Mouse (Mus musculus) liver, embryonic 12.5 days (tissue): ENCODE results near the gene Ebf4. TPM values are rescaled to one million over a fixed set of nuclear protein-coding genes. Genes with fewer than 3 reads are reported as not detected.
A peak's percentile ranks its signal among the peaks of the same experiment; 100 is the strongest.

ENCODE experiments used
- ATAC-seq: fragments of 200-750 bp; cut with Nextera tagmentation; 2 replicates; pipeline ENCODE4 v1.8.0; 2017; ENCODE audit warnings: moderate number of reproducible peaks, mild to moderate bottlenecking, moderate library complexity
- H3K27ac ChIP-seq: fragments of 300-500 bp; sonication (generic); 2 replicates; pipeline ENCODE4 v1.5.1; 2016; ENCODE audit warnings: mild to moderate bottlenecking
- H3K27me3 ChIP-seq: fragments of 300-500 bp; sonication (generic); replicated peaks from 2 replicates; pipeline ENCODE4 v1.6.1; 2016; ENCODE audit warnings: mild to moderate bottlenecking, moderate library complexity
- H3K36me3 ChIP-seq: fragments of 300-500 bp; sonication (generic); 2 replicates; pipeline ENCODE4 v1.6.1; 2016; ENCODE audit warnings: mild to moderate bottlenecking, moderate library complexity
- H3K4me1 ChIP-seq: fragments of 300-500 bp; sonication (generic); 2 replicates; pipeline ENCODE4 v1.6.1; 2016
- H3K4me2 ChIP-seq: fragments of 300-500 bp; sonication (generic); 2 replicates; pipeline ENCODE4 v1.6.1; 2016; ENCODE audit warnings: mild to moderate bottlenecking, moderate library complexity
- H3K4me3 ChIP-seq: fragments of 300-500 bp; sonication (generic); 2 replicates; pipeline ENCODE4 v1.5.1; 2016; ENCODE audit warnings: mild to moderate bottlenecking, moderate library complexity
- H3K9ac ChIP-seq: fragments of 300-500 bp; sonication (generic); 2 replicates; pipeline ENCODE4 v1.6.1; 2016; ENCODE audit warnings: mild to moderate bottlenecking, moderate library complexity
- H3K9me3 ChIP-seq: fragments of 300-500 bp; sonication (generic); replicated peaks from 2 replicates; pipeline ENCODE4 v1.6.1; 2016; ENCODE audit warnings: mild to moderate bottlenecking, moderate library complexity
- WGBS: fragments of 180-500 bp; shearing (Covaris S2); methylation state at CpG from one replicate; pipeline ENCODE4 v1.1.7; 2016; ENCODE audit not compliant: insufficient replicate concordance; 5-methylcytosine and 5-hydroxymethylcytosine counted together
- polyA plus RNA-seq: library from polyadenylated mRNA; unstranded; fragments of >200 nt; fragmentation: Nextera tagmentation; extraction: Ambion mirVana; gene quantifications from 2 replicates; pipeline ENCODE4 v1.2.1, GENCODE M21; 2016

The Ebf4 gene
- polyA plus RNA-seq, 1 experiment from 2014 or later: 0.41 TPM

- Histone ChIP-seq H3K4me3 (peak overlapping the region; percentile 97), H3K9ac (peak overlapping the region; percentile 96), H3K27ac (peak overlapping the region; percentile 91), H3K4me2 (peak overlapping the region; percentile 90), H3K9me3 (no peaks in the 10 kb centered on the region), H3K27me3 (no peaks in the 10 kb centered on the region), H3K36me3 (peaks cover 57% of the 10 kb centered on the region), H3K4me1 (peaks cover 56% of the 10 kb centered on the region)
- ATAC-seq: no peak
- 15% methylated on average over 6 of the region's 6 CpGs for WGBS
Measured at GRCm38 (mm10) chr2:130275649-130276048, 19.3 kb upstream of the Ebf4 start.

GRCm38 (mm10) chr2:130279600-130280091, 15.3 kb upstream of the Ebf4 start:
- 22% methylated on average over 8 of the region's 8 CpGs for WGBS
- Histone ChIP-seq H3K27me3 (no peaks in the 10 kb centered on the region), H3K9ac (no peak overlapping the region; the same call in 1 of the 2 replicates), H3K4me1 (peaks cover 66% of the 10 kb centered on the region), H3K9me3 (no peaks in the 10 kb centered on the region), H3K27ac (peak overlapping the region; percentile 31), H3K4me3 (no peak overlapping the region), H3K36me3 (peaks cover 76% of the 10 kb centered on the region), H3K4me2 (no peak overlapping the region)
- ATAC-seq: peak; percentile 3; the same call in 1 of the 2 replicates

GRCm38 (mm10) chr2:130280224-130280623, 14.7 kb upstream of the Ebf4 start:
- peak overlapping the region; percentile 31 for H3K27ac ChIP-seq
- H3K27me3 ChIP-seq: no peaks in the 10 kb centered on the region
- H3K9ac ChIP-seq: no peak overlapping the region
- H3K4me2 ChIP-seq: no peak overlapping the region
- peaks cover 72% of the 10 kb centered on the region for H3K36me3 ChIP-seq
- WGBS: 60% methylated on average over 7 of the region's 7 CpGs
- no peak overlapping the region for H3K4me3 ChIP-seq
- H3K4me1 ChIP-seq: peaks cover 67% of the 10 kb centered on the region
- ATAC-seq: no peak
- H3K9me3 ChIP-seq: no peaks in the 10 kb centered on the region

- H3K27me3 ChIP-seq: no peaks in the 10 kb centered on the region
- 63% methylated on average over 4 of the region's 4 CpGs for WGBS
- H3K27ac ChIP-seq: peak overlapping the region; percentile 15; the same call in 1 of the 2 replicates
- no peak overlapping the region for H3K4me3 ChIP-seq
- H3K9me3 ChIP-seq: no peaks in the 10 kb centered on the region
- H3K36me3 ChIP-seq: peaks cover 67% of the 10 kb centered on the region
- H3K4me1 ChIP-seq: peaks cover 64% of the 10 kb centered on the region
- no peak overlapping the region for H3K9ac ChIP-seq
- no peak overlapping the region for H3K4me2 ChIP-seq
- ATAC-seq: no peak
Measured at GRCm38 (mm10) chr2:130280818-130281217, 14.2 kb upstream of the Ebf4 start.

GRCm38 (mm10) chr2:130283854-130284654, 10.9 kb upstream of the Ebf4 start, which contains the start of gene Idh3b:
Idh3b (minus strand) TSS chr2:130284547.
- peak; percentile 81 for ATAC-seq
- H3K9ac ChIP-seq: peak within 1 kb of the TSS; percentile 85
- under 1% methylated on average over 51 of the region's 51 CpGs for WGBS

GRCm38 (mm10) chr2:130289086-130289485, 5.9 kb upstream of the Ebf4 start:
- no peaks in the 10 kb centered on the region for H3K9me3 ChIP-seq
- no peak overlapping the region for H3K27ac ChIP-seq
- peaks cover 16% of the 10 kb centered on the region for H3K4me1 ChIP-seq
- no peak overlapping the region for H3K9ac ChIP-seq
- peaks cover 39% of the 10 kb centered on the region for H3K27me3 ChIP-seq
- ATAC-seq: no peak
- H3K36me3 ChIP-seq: no peaks in the 10 kb centered on the region
- 52% methylated on average over 4 of the region's 4 CpGs for WGBS
- H3K4me2 ChIP-seq: no peak overlapping the region
- no peak overlapping the region for H3K4me3 ChIP-seq

More at GRCm38 (mm10) chr2:130283854-130284654, 10.9 kb upstream of the Ebf4 start, which contains the start of gene Idh3b:
- peaks cover 36% of the 10 kb centered on the region for H3K36me3 ChIP-seq
- H3K9me3 ChIP-seq: no peaks in the 10 kb centered on the region
- H3K27ac ChIP-seq: peak within 1 kb of the TSS; percentile 80
- peaks cover 5% of the 10 kb centered on the region; the same call in 1 of the 2 replicates for H3K27me3 ChIP-seq
- peak within 1 kb of the TSS; percentile 89 for H3K4me3 ChIP-seq
- peak within 1 kb of the TSS; percentile 80 for H3K4me2 ChIP-seq
- peaks cover 36% of the 10 kb centered on the region for H3K4me1 ChIP-seq

- no peak for ATAC-seq
- no peak overlapping the region for H3K4me2 ChIP-seq
- peaks cover 26% of the 10 kb centered on the region for H3K4me1 ChIP-seq
- H3K27ac ChIP-seq: no peak overlapping the region
- WGBS: 15% methylated on average over 8 of the region's 8 CpGs
- no peak overlapping the region for H3K9ac ChIP-seq
- H3K27me3 ChIP-seq: peaks cover 63% of the 10 kb centered on the region
- no peaks in the 10 kb centered on the region for H3K36me3 ChIP-seq
- no peaks in the 10 kb centered on the region for H3K9me3 ChIP-seq
- H3K4me3 ChIP-seq: no peak overlapping the region
Measured at GRCm38 (mm10) chr2:130291434-130291833, 3.5 kb upstream of the Ebf4 start.

- no peak overlapping the region for H3K4me3 ChIP-seq
- H3K27me3 ChIP-seq: peaks cover 78% of the 10 kb centered on the region
- H3K36me3 ChIP-seq: no peaks in the 10 kb centered on the region
- no peak for ATAC-seq
- no peak overlapping the region for H3K4me2 ChIP-seq
- H3K9ac ChIP-seq: no peak overlapping the region
- peaks cover 26% of the 10 kb centered on the region for H3K4me1 ChIP-seq
- WGBS: 30% methylated on average over 3 of the region's 3 CpGs
- no peak overlapping the region for H3K27ac ChIP-seq
- H3K9me3 ChIP-seq: no peaks in the 10 kb centered on the region
Measured at GRCm38 (mm10) chr2:130293009-130293408, 2.0 kb upstream of the Ebf4 start.

- ATAC-seq: no peak
Measured at GRCm38 (mm10) chr2:130293486-130293885, 1.5 kb upstream of the Ebf4 start.

GRCm38 (mm10) chr2:130294218-130294935, 592 bp upstream of the Ebf4 start:
- ATAC-seq: no peak; the same call in 1 of the 2 replicates
- Histone ChIP-seq H3K36me3 (no peaks in the 10 kb centered on the region), H3K27ac (no peak overlapping the region), H3K4me2 (peak overlapping the region; percentile 68), H3K27me3 (peaks cover 87% of the 10 kb centered on the region), H3K9me3 (no peaks in the 10 kb centered on the region), H3K9ac (no peak overlapping the region), H3K4me1 (peaks cover 26% of the 10 kb centered on the region), H3K4me3 (peak overlapping the region; percentile 57)
- WGBS: 9% methylated on average over 20 of the region's 20 CpGs

More at GRCm38 (mm10) chr2:130293486-130293885, 1.5 kb upstream of the Ebf4 start:
- peaks cover 26% of the 10 kb centered on the region for H3K4me1 ChIP-seq
- H3K9me3 ChIP-seq: no peaks in the 10 kb centered on the region
- 6% methylated on average over 4 of the region's 4 CpGs for WGBS
- H3K27me3 ChIP-seq: peaks cover 83% of the 10 kb centered on the region
- no peak overlapping the region for H3K9ac ChIP-seq
- no peaks in the 10 kb centered on the region for H3K36me3 ChIP-seq
- no peak overlapping the region for H3K27ac ChIP-seq
- H3K4me2 ChIP-seq: no peak overlapping the region
- H3K4me3 ChIP-seq: no peak overlapping the region

- no peaks in the 10 kb centered on the region for H3K9me3 ChIP-seq
- peaks cover 26% of the 10 kb centered on the region for H3K4me1 ChIP-seq
- no peak for ATAC-seq
- WGBS: 1% methylated on average over 53 of the region's 99 CpGs
- peaks cover 99% of the 10 kb centered on the region for H3K27me3 ChIP-seq
- peak overlapping the region; percentile 68 for H3K4me2 ChIP-seq
- no peaks in the 10 kb centered on the region for H3K36me3 ChIP-seq
- peak overlapping the region; percentile 49 for H3K9ac ChIP-seq
- peak overlapping the region; percentile 57 for H3K4me3 ChIP-seq
- H3K27ac ChIP-seq: no peak overlapping the region
Measured at GRCm38 (mm10) chr2:130295331-130296133, 563 bp downstream of the Ebf4 start.
